Mouse (Mus musculus): ENCODE results near the gene Lin54. TPM values are rescaled to one million over a fixed set of nuclear protein-coding genes. Genes with fewer than 3 reads are reported as not detected.

Lin54 gene
- polyA plus RNA-seq, 1 experiment from 2014 or later: 13.6 TPM

DNA sequence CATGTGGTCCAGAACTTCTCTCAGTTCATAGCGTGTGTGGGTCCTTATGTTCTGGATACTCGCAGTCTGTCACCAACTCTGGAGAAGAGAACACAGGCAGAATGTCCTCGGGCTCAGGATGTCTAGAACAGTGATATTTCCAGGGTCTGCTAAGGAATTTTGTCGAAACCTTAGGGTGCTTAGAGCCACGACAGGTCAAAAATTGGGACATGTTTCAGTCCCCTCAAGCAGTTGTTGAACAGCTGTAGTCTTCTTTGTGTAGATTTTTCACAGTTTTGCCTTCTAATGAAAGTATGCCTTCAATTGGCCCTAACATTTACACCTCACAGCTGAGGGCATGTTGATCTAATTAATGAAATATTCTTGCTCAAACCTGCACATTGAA, 18.6 kb upstream of the Lin54 start:
- H3K27me3 ChIP-seq: no peaks in the 10 kb centered on the region
- no peak for ATAC-seq (ENCODE audit: insufficient number of reproducible peaks, insufficient read depth, low FRiP score, low TSS enrichment)
- peak overlapping the region; percentile 87 for H3K27ac ChIP-seq
- peak overlapping the region; percentile 82 for H3K9ac ChIP-seq
- H3K9me3 ChIP-seq: no peaks in the 10 kb centered on the region
- WGBS: 9% methylated on average over 5 of the region's 5 CpGs
- H3K4me1 ChIP-seq: peaks cover 10% of the 10 kb centered on the region
- H3K4me2 ChIP-seq (replicated peaks): peak overlapping the region; percentile 70
- H3K36me3 ChIP-seq: no peaks in the 10 kb centered on the region; the same call in 1 of the 2 replicates
- peak overlapping the region; percentile 70 for H3K4me3 ChIP-seq

- Histone ChIP-seq H3K9me3 (no peaks in the 10 kb centered on the region), H3K9ac (peak within 1 kb of the TSS; percentile 82), H3K4me3 (peak within 1 kb of the TSS; percentile 70), H3K4me1 (peaks cover 10% of the 10 kb centered on the region), H3K27me3 (no peaks in the 10 kb centered on the region), H3K27ac (peak within 1 kb of the TSS; percentile 87), H3K4me2 (replicated peaks) (peak within 1 kb of the TSS; percentile 70), H3K36me3 (no peaks in the 10 kb centered on the region; the same call in 1 of the 2 replicates)
- ATAC-seq (ENCODE audit: insufficient number of reproducible peaks, insufficient read depth, low FRiP score, low TSS enrichment): peak; percentile 100
- WGBS: under 1% methylated on average over 64 of the region's 64 CpGs
Measured at GRCm38 (mm10) chr5:100518049-100519026, 17.9 kb upstream of the Lin54 start, which contains the start of gene Cops4. Gene Cops4 (plus strand): TSS chr5:100518309.

GRCm38 (mm10) chr5:100512576-100512975, 12.1 kb upstream of the Lin54 start:
- no peak for ATAC-seq (ENCODE audit: insufficient number of reproducible peaks, insufficient read depth, low FRiP score, low TSS enrichment)
- no peaks in the 10 kb centered on the region; the same call in 1 of the 2 replicates for H3K4me1 ChIP-seq
- H3K9ac ChIP-seq: no peak overlapping the region
- H3K27ac ChIP-seq: no peak overlapping the region
- no peaks in the 10 kb centered on the region for H3K36me3 ChIP-seq
- H3K4me3 ChIP-seq: no peak overlapping the region
- no peaks in the 10 kb centered on the region for H3K9me3 ChIP-seq
- H3K27me3 ChIP-seq: no peaks in the 10 kb centered on the region
- H3K4me2 ChIP-seq (replicated peaks): no peak overlapping the region

GRCm38 (mm10) chr5:100509247-100509646, 8.8 kb upstream of the Lin54 start:
- Histone ChIP-seq H3K36me3 (no peaks in the 10 kb centered on the region), H3K4me1 (no peaks in the 10 kb centered on the region), H3K27me3 (no peaks in the 10 kb centered on the region), H3K4me3 (no peak overlapping the region), H3K27ac (no peak overlapping the region), H3K9ac (no peak overlapping the region), H3K9me3 (no peaks in the 10 kb centered on the region), H3K4me2 (replicated peaks) (no peak overlapping the region)
- 75% methylated on average over 11 of the region's 11 CpGs for WGBS
- no peak for ATAC-seq (ENCODE audit: insufficient number of reproducible peaks, insufficient read depth, low FRiP score, low TSS enrichment)

DNA sequence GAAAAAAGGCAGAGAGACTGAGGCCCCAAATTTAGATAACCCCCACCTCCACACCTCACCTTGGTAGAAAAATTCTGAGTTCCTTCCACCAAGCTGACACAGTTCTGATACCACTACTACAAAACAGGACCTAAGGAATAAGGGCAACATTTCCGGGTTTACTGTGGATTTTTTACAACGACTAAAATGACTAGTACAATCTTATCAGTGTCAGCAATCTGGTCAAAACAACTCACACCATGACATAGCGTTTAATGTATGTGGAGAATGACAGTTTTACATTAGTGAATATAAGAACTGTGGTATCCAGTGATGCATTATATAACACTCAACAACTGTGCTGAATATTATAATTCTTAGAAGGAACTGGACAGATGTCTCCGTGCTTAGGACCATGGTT, 828 bp upstream of the Lin54 start:
- peak overlapping the region; percentile 49; the same call in 1 of the 2 replicates for H3K4me2 ChIP-seq (replicated peaks)
- 85% methylated on average over 4 of the region's 4 CpGs for WGBS
- H3K4me3 ChIP-seq: no peak overlapping the region

GRCm38 (mm10) chr5:100499831-100500304, 571 bp downstream of the Lin54 start:
- Histone ChIP-seq H3K27me3 (no peaks in the 10 kb centered on the region), H3K36me3 (no peaks in the 10 kb centered on the region), H3K9me3 (no peaks in the 10 kb centered on the region), H3K4me2 (replicated peaks) (peak overlapping the region; percentile 93), H3K9ac (peak overlapping the region; percentile 65), H3K4me1 (peaks cover 10% of the 10 kb centered on the region), H3K4me3 (peak overlapping the region; percentile 62), H3K27ac (peak overlapping the region; percentile 77)
- no peak for ATAC-seq (ENCODE audit: insufficient number of reproducible peaks, insufficient read depth, low FRiP score, low TSS enrichment)
- WGBS: under 1% methylated on average over 32 of the region's 41 CpGs

More for the DNA sequence above, 828 bp upstream of the Lin54 start:
- H3K36me3 ChIP-seq: no peaks in the 10 kb centered on the region
- H3K4me1 ChIP-seq: peaks cover 10% of the 10 kb centered on the region
- H3K27ac ChIP-seq: no peak overlapping the region
- H3K9ac ChIP-seq: no peak overlapping the region
- H3K9me3 ChIP-seq: no peaks in the 10 kb centered on the region
- H3K27me3 ChIP-seq: no peaks in the 10 kb centered on the region
- no peak for ATAC-seq (ENCODE audit: insufficient number of reproducible peaks, insufficient read depth, low FRiP score, low TSS enrichment)

GRCm38 (mm10) chr5:100499243-100499642, 1.2 kb downstream of the Lin54 start:
- H3K27ac ChIP-seq: no peak overlapping the region
- no peaks in the 10 kb centered on the region for H3K9me3 ChIP-seq
- peak overlapping the region; percentile 62 for H3K4me3 ChIP-seq
- no peak for ATAC-seq (ENCODE audit: insufficient number of reproducible peaks, insufficient read depth, low FRiP score, low TSS enrichment)
- peaks cover 10% of the 10 kb centered on the region for H3K4me1 ChIP-seq
- 29% methylated on average over 2 of the region's 2 CpGs for WGBS
- H3K27me3 ChIP-seq: no peaks in the 10 kb centered on the region
- H3K9ac ChIP-seq: 0 out of 2 replicates have a peak overlapping the region, but pooled peaks have one; percentile 65
- H3K36me3 ChIP-seq: no peaks in the 10 kb centered on the region
- H3K4me2 ChIP-seq (replicated peaks): peak overlapping the region; percentile 93

- Histone ChIP-seq H3K36me3 (no peaks in the 10 kb centered on the region), H3K9me3 (no peaks in the 10 kb centered on the region), H3K4me2 (replicated peaks) (peak overlapping the region; percentile 93), H3K27ac (peak overlapping the region; percentile 18; the same call in 1 of the 2 replicates), H3K4me3 (peak overlapping the region; percentile 62), H3K9ac (peak overlapping the region; percentile 64), H3K4me1 (peaks cover 10% of the 10 kb centered on the region), H3K27me3 (no peaks in the 10 kb centered on the region)
- WGBS: under 1% methylated on average over 46 of the region's 46 CpGs
- peak; percentile 54 for ATAC-seq (ENCODE audit: insufficient number of reproducible peaks, insufficient read depth, low FRiP score, low TSS enrichment)
Measured at GRCm38 (mm10) chr5:100498436-100499180, 1.8 kb downstream of the Lin54 start.

- Histone ChIP-seq H3K4me3 (no peak overlapping the region), H3K36me3 (no peaks in the 10 kb centered on the region), H3K9me3 (no peaks in the 10 kb centered on the region), H3K9ac (no peak overlapping the region), H3K4me2 (replicated peaks) (no peak overlapping the region), H3K27me3 (no peaks in the 10 kb centered on the region), H3K27ac (no peak overlapping the region), H3K4me1 (0 out of 2 replicates have a peak, but pooled peaks cover 4% of the 10 kb centered on the region)
- ATAC-seq (ENCODE audit: insufficient number of reproducible peaks, insufficient read depth, low FRiP score, low TSS enrichment): no peak
- 66% methylated on average over 4 of the region's 4 CpGs for WGBS
Measured at GRCm38 (mm10) chr5:100491704-100492103, 8.7 kb downstream of the Lin54 start.

GRCm38 (mm10) chr5:100489340-100489739, 11.1 kb downstream of the Lin54 start:
- H3K9ac ChIP-seq: no peak overlapping the region
- WGBS: 91% methylated on average over 2 of the region's 2 CpGs
- no peak overlapping the region for H3K4me2 ChIP-seq (replicated peaks)
- H3K4me1 ChIP-seq: 0 out of 2 replicates have a peak, but pooled peaks cover 4% of the 10 kb centered on the region
- H3K4me3 ChIP-seq: no peak overlapping the region
- H3K9me3 ChIP-seq: no peaks in the 10 kb centered on the region
- no peaks in the 10 kb centered on the region for H3K36me3 ChIP-seq
- no peaks in the 10 kb centered on the region for H3K27me3 ChIP-seq
- no peak for ATAC-seq (ENCODE audit: insufficient number of reproducible peaks, insufficient read depth, low FRiP score, low TSS enrichment)
- no peak overlapping the region for H3K27ac ChIP-seq

DNA sequence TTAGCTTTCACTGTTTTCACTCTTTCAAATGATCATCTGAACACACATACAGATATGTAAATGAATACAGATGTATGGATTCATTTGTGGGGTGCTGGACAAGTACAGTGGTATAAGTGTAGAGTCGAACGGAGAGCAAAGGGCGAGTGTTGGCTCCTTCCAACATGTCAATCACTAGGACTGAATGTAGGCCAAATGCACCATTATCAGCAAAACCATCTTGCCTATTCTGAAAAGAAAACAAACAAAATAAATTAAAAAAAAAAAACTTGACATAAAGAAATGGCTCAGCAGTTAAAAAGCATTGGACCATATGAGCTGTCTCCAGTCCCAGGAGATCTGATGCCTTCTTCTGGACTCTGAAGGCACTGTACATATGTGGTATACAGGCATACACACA, 12.2 kb downstream of the Lin54 start:
- Histone ChIP-seq H3K27me3 (no peaks in the 10 kb centered on the region), H3K4me1 (0 out of 2 replicates have a peak, but pooled peaks cover 4% of the 10 kb centered on the region), H3K9ac (no peak overlapping the region), H3K4me2 (replicated peaks) (no peak overlapping the region), H3K9me3 (no peaks in the 10 kb centered on the region), H3K4me3 (no peak overlapping the region), H3K27ac (no peak overlapping the region), H3K36me3 (no peaks in the 10 kb centered on the region)
- WGBS: 86% methylated on average over 3 of the region's 3 CpGs
- no peak for ATAC-seq (ENCODE audit: insufficient number of reproducible peaks, insufficient read depth, low FRiP score, low TSS enrichment)
